Mouse (Mus musculus) liver, embryonic 13.5 days (tissue): Measurements from ENCODE around the gene Car2. TPM values are rescaled to one million over a fixed set of nuclear protein-coding genes. Genes with fewer than 3 reads are reported as not detected.

Experiments used
- ATAC-seq: fragments of 200-750 bp; cut with Nextera tagmentation; 2 replicates; pipeline ENCODE4 v1.8.0; 2017; ENCODE audit warnings: low read depth, mild to moderate bottlenecking, moderate number of reproducible peaks, moderate library complexity
- DNase-seq: peaks from one replicate; pipeline ENCODE4 v3.0.0; 2022
- H3K27ac ChIP-seq: fragments of 300-500 bp; sonication (generic); 2 replicates; pipeline ENCODE4 v1.5.1; 2015; ENCODE audit warnings: moderate library complexity, mild to moderate bottlenecking, inconsistent platforms
- H3K27me3 ChIP-seq: fragments of 300-500 bp; sonication (generic); 2 replicates; pipeline ENCODE4 v1.6.1; 2015; ENCODE audit warnings: mild to moderate bottlenecking, inconsistent platforms
- H3K36me3 ChIP-seq: fragments of 300-500 bp; sonication (generic); 2 replicates; pipeline ENCODE4 v1.6.1; 2015; ENCODE audit warnings: mild to moderate bottlenecking, inconsistent platforms
- H3K4me1 ChIP-seq: fragments of 300-500 bp; sonication (generic); replicated peaks from 2 replicates; pipeline ENCODE4 v1.6.1; 2015; ENCODE audit warnings: inconsistent platforms
- H3K4me2 ChIP-seq: fragments of 300-500 bp; sonication (generic); 2 replicates; pipeline ENCODE4 v1.6.1; 2015; ENCODE audit warnings: inconsistent platforms, mild to moderate bottlenecking, moderate library complexity
- H3K4me3 ChIP-seq: fragments of 300-500 bp; sonication (generic); replicated peaks from 2 replicates; pipeline ENCODE4 v1.5.1; 2015; ENCODE audit warnings: mild to moderate bottlenecking, inconsistent platforms
- H3K9ac ChIP-seq: fragments of 300-500 bp; sonication (generic); 2 replicates; pipeline ENCODE4 v1.6.1; 2015; ENCODE audit warnings: mild to moderate bottlenecking, inconsistent platforms
- H3K9me3 ChIP-seq: fragments of 300-500 bp; sonication (generic); replicated peaks from 2 replicates; pipeline ENCODE4 v1.6.1; 2016; ENCODE audit warnings: inconsistent platforms
- WGBS: fragments of 180-500 bp; shearing (Covaris S2); methylation state at CpG from one replicate; pipeline ENCODE4 v1.1.7; 2015; ENCODE audit not compliant: insufficient replicate concordance; 5-methylcytosine and 5-hydroxymethylcytosine counted together
- polyA plus RNA-seq: library from polyadenylated mRNA; unstranded; fragments of >200 nt; fragmentation: Nextera tagmentation; extraction: Ambion mirVana; gene quantifications from 2 replicates; pipeline ENCODE4 v1.2.1, GENCODE M21; 2015

Gene Car2
- polyA plus RNA-seq, 1 experiment from 2014 or later, result 2,501 TPM

- no peaks in the 10 kb centered on the region for H3K9me3 ChIP-seq
- no peak overlapping the region for H3K9ac ChIP-seq
- no peaks in the 10 kb centered on the region for H3K36me3 ChIP-seq
- 74% methylated on average over 2 of the region's 2 CpGs for WGBS
- no peak overlapping the region for H3K4me3 ChIP-seq
- 0 out of 2 replicates have a peak, but pooled peaks cover 2% of the 10 kb centered on the region for H3K4me1 ChIP-seq
- DNase-seq (no peak), ATAC-seq (no peak)
- H3K27me3 ChIP-seq, result no peaks in the 10 kb centered on the region
- H3K4me2 ChIP-seq, result no peak overlapping the region
- H3K27ac ChIP-seq, result no peak overlapping the region
These were observed 64.0 kb downstream of the Car2 start for GRCm38 (mm10) chr3:14950031-14950430.

Other genes starting within 250 kb of the Car2 start
- 2.0 and 2.3 TPM in 2 replicates for gene Car13, start 244.5 kb upstream of the Car2 start, polyA plus RNA-seq
- 29.0 and 34.3 TPM in 2 replicates for gene Car1, start 77.9 kb upstream of the Car2 start, polyA plus RNA-seq
- gene Car3, start 22.8 kb upstream of the Car2 start, polyA plus RNA-seq, result 39.1 and 50.0 TPM in 2 replicates